Mouse (Mus musculus) frontal cortex, postnatal 10 days (tissue): ENCODE results near the gene Opa1.
A peak's percentile ranks its signal among the peaks of the same experiment; 100 is the strongest.

Source experiments
- DNase-seq, 2 experiments: peaks; one replicate each; pipeline ENCODE4 v3.0.0; 2022; ENCODE audit warnings: low spot score in 2 of 2, mixed read lengths in 1 of 2

Gene Opa1

DNA sequence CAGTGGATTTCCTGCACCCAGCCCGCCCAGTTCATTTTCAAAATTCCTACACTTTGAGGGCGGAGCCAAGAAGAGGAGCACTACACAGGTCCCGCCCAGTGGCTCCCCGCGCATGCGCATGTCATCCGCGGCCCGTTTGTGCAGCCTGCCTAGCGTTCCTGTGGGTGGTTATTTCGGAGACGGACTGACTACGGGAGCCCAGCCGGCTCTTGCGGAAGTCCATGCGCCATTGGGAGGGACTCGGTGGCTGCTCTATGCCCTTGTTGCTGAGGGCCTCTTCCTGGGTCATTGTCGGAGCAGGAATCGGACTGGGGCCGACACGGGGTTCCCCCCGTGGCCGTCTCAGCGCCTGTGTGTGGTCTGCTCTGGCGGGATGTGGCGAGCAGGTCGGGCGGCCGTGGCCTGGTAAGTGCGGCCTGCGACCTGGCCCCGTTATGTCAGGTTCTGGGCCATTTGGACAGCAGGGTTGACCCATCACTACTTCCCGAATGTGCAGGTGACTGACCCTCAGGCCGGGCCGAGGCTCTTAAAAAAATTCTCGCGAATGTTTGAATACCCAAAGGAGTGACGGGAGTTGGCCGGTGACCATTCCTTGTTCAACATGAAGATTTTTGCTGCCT is at the start of gene Opa1:
Gene Opa1, plus strand, starts transcription at position 168 of the 620 bp plus-strand sequence.
- peak; percentile 96 to 98 for DNase-seq

DNA sequence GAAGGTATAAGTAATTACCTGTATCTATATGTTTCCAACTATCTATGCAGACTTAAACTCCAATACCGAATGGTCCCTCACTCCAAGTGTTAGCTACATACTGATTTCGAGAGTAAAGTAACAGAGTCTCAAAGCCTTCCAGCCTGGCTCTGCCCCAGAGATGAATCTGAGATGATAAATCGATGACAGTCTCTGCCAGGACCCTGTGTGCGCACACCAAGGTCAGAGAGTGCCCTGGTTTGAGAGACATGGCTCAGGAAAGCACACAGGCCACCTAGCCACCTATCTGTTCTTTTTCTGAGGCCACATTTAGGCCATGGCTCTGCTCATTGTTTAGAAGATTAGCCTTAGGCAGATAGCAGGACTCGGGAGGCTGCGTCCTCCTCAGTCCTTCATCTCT is 45.5 kb upstream of the Opa1 start:
- no peak for DNase-seq

DNA sequence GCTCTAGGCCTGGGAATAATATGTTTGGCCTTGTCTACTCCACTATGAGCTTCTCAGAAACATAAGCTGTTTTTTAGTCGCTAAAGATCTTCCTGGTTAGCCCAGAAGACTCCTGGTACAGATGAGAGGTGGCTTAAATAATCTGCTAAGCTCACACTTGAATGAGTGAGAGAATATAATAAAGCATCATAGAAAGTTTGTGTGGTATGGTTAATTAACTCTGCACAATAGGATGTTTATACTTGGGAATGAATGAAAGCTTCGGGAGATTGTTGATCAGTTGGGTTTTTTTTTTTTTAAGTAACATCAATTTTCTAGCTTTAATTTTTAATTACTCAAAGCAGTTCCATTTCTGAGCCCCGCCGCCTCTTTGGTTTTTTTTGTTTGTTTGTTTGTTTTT is 43.3 kb upstream of the Opa1 start:
- DNase-seq: no peak

DNA sequence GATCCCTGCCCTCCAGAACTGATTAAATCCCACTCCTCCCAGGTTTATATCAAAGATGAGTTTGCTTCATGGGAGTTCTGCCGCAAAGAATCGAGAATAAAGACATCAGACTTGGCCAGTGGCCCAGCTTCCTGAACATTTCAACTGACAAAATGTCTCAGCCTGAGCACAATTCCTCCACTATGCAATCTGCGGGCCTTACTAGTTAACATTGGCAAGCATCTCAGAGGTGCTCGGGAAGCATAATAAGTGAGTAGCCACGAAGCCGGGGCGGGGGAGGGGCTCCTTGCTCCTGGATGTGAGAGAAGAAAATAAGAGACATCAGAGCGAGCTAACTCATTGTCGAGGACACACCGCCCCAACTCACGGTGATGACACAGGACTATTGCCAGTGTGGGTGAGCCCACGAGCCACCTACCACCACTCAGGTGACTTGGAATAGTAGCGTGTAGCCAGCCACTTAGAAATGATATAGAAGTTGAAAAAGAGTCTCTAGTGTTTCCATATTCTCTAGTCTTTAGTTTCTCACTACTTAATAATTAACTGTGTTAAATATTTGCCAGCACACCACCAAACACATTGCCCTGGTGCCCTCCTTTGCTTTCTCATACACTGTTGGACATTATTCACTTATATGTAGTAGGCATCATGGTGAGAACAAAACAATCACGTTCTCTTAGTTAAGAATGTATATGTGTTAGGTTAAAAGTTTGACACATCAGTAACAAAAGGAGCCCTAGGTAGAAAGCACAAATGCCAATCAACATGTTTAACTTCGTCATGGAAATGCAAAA is 42.5 kb upstream of the Opa1 start:
- DNase-seq: peak; percentile 25 to 52

DNA sequence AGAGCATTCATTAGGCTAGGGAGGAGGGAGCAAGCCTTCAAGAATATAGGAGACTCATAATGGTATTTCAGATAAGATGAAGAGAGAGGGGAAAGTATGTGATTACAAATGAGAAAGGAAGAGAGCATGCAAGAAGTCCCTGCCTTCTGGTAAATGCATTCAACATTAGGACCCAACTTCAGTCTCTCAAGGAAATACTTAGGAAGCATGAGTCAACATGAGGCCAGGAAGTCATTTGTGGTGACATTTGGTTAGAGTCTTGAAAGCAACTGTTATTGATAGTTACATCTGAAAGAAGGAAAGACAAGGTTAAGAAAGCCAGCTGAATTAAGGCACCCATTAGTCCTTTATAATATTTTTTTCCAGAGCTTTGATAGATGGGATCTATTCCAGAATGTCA is 39.2 kb upstream of the Opa1 start:
- no peak for DNase-seq

DNA sequence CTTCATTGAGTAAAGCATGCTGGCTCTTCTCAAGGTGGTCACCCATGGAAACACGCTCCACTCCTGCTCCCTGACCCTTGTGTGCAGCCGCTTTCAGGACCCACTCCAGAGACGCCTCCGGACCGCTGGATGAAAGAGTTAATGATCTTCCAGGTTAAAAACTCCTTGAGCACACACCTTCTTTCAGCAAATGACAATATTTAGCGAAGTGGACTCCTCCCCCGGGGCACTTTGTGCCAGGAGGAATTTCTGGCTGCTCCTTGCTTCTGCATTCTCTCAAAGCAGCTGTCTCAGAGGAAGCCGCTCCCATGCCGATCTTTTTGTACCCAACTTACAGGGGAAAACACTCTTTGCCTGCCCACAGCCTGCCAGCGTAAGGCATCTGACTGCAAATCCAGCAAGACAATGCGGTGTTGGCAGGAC is 37.9 kb upstream of the Opa1 start:
- no peak for DNase-seq

DNA sequence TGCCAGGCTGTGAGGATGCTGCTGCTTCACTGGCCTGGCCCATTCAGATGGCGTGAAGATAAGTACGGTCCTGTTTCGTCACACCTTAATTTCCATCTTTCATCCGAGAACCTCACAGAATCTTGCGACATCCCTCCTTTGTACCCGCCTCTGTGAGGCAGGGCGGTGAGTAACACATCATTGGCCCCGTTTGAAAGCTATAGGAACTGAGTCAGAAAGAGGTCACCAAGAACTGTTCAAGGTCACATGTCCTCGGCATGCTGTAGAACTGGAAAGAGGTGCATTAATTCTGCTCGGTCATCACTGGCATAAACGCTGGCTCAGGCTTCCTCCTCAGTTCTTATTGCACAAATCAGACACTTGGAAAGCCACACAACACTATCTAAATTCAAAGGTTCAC is 34.3 kb upstream of the Opa1 start, which contains the start of gene Atp13a4:
Gene Atp13a4, minus strand, starts transcription at position 36 of the 400 bp plus-strand sequence.
- DNase-seq: no peak

DNA sequence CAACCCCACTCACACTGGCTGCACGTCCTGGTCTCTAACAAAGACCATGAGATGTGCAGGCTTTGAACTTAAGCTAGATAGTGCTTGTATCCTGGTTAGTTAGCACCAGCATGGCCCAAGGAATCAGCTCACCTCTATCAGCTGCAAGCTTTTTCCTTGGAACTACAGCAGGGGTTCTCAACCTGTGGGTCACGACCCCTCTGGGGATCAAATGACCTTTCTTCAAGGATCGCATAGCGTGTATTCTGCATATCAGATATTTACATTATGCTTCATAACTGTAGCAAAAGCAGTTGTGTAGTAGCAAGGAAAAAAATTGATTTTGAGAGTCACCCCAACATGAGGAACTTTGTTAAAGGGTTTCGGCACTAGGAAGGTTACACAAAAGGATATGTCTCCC is 19.5 kb upstream of the Opa1 start:
- no peak for DNase-seq

DNA sequence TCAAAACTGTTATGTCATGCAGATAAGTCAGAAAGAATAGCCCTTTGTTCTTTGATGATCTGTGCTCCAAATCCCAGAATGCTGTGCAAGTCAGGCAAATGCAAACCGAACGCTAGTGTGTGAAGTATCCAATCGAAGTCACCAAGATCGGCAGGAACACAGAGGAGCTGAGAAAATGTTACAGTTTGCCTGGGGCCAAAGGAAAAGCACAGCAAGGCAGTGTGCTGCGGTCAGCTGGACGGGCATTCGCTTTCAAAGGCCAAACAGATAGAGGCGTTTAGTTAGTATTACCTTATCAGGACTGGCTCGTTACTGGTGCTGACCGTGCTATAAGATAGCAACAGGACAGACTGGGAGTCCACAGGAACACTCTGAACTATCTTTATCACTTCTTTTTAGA is 18.7 kb upstream of the Opa1 start:
- DNase-seq: no peak

DNA sequence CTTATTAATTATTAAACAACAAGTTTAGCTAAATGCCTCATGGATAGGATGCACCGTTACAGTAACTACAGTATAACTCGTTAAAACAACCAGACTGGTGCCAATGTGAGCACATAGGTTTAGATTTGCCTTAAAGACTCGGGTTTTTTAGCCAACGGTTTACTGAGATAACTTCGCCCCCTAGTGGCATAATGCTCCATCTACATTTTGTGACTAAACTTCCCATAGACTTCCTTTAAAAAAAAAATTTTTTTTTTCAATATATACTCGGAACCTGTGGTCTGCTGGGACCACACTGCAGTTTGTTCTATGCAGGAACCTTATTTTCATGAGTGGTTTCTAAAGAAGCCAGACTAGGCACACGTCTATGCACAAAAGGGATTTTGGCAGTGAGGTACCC is 18.3 kb upstream of the Opa1 start:
- peak in 1 of 2 experiments; percentile 34 for DNase-seq

DNA sequence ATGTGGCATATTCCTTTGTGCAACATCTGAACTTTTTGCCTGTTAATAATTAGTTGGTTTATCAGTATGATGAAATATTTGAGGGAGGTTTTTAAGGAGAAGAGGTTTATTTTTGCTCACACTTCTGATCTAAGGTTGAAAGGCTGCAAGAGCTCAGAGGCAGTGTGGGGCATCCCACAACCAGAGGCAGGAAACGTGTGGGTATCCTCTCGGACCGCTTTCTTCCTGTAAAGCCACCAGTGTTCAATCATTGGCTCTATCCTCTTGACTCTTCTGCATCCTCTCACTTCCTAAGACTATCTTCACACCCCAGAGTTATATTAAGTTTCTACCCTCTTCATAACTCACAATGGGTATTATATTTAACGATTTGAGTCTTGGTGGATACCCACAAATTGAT is 5.1 kb upstream of the Opa1 start:
- no peak for DNase-seq

DNA sequence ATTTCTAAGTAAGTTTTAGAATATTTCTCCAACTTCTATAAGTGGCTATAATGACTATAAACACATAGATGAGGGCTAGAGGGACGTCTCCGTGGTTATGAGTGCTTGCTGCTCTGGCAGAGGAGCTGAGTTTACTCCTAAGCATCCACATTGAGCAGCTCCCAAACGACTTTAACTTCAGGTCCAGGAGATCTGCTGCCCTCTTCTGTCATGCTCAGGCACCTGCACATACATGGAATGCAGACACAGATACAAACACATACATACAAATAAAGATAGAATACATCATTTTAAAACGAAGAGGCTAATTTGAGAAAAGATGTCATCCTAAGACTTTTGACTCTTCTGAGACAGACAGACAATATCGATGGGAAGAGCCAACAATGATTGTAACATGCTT is 3.5 kb upstream of the Opa1 start:
- peak in 1 of 2 experiments; percentile 27 for DNase-seq

DNA sequence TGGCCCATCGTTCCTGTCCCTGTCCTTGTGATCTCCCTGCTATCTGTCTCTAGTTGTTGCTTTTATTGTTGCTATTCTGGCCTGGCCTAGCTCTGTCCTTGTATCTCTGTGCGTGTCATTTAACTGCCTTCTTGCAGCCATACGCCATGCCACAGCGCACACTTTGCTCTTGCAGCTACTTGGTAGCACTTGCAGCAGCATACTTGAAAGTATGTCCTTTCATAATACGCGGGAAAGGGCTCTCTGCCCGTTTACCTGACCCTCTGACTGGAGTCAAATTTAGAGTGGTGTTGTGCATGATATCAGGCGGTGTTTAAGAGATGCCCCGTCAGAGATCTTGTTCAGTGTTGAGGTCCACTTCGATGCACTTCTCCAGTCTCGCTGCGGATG is 648 bp downstream of the Opa1 start:
- peak in 1 of 2 experiments; percentile 14 for DNase-seq

DNA sequence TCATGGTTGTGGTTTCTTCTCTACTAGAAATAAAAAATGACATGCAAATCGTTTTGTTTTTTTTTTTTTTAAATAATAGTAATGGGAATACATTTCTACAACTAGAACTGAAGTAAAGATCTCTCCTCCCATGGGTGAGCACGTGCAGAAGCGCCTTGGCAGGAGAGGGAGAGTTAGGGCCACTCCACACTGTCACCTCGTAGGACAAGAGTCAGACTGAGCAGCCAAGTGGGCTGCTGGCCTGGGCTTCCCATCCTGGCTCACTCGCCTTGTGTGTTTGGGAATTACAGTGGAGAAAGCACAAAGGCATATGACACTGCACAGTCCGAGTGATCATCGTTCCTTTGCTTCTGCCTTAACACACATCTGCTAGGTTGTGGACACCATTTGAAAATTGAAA is 13.0 kb downstream of the Opa1 start:
- no peak for DNase-seq

DNA sequence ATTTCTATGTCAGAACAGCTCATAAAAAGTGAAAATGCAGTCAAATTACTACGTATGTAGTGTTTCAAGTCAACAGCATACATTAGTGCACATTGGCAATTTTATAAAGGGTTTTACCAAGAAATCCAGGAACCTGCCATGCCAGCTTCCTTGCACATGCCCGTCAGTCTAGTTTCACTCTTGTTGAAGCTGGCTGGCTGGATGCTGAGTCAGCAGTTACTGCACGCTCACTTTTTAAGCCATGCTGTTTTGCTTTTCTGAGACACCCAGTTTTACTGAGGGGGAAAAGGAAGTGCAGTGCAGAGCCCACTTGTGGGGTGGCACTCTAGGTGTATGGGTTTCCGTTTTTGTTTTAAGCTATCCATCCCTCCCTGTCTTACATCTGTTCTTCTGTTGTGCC is 18.0 kb downstream of the Opa1 start:
- DNase-seq: no peak

DNA sequence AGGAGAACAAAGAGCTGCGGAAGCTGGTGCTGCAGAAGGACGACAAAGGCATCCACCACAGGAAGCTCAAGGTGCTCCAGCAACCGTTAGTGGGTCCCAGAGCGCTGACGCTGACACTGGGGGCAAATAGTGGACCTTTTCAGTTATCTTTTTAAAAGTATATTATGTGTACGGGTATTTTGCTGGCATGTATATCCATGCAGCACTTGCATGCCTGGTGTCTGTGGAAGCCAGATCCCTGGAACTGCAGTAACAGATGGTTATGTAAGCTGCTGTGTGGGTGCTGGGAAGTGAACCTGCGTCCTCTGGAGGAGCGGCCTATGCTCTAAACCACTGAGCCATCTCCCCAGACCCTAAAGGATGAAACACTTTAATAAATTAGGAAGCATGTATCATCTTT is 26.4 kb downstream of the Opa1 start:
- no peak for DNase-seq

DNA sequence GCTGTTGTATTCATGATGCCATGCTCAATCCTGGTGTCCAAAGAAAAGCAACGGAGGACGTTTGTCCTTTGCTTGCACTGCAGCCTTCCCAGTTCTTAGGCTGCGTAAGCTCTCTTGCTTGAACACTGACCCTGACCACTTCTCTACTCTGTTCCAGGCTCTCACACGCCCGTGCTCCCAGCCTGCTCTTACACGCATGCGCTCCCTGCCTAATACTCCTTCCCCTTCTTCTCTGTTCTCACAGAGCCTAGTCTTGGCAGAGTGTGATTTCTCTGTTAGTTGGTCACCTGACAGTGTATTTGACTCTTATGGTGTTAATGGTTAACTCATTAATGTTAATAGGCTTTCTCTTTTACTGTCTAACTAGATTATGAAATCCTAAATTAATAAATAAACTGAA is 28.0 kb downstream of the Opa1 start:
- DNase-seq: no peak

DNA sequence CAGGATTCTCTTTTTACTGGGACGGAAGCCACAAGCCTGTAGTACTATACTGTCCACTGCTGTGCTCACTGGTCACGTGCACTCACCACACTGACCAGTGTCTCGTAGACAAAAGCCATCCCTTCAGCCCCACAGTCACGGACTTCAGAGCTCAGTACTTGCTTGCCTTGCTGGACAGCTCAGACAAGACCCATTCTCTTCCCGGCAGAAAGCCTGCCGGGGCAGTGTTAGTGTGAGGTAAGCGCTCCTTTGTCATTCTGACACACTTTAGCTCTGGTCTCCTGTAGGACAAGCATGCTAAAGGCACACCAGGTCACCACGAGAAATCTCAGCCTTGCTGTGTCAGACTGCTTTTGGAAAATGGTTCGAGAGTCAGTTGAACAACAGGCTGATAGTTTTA is 35.6 kb downstream of the Opa1 start:
- no peak for DNase-seq

DNA sequence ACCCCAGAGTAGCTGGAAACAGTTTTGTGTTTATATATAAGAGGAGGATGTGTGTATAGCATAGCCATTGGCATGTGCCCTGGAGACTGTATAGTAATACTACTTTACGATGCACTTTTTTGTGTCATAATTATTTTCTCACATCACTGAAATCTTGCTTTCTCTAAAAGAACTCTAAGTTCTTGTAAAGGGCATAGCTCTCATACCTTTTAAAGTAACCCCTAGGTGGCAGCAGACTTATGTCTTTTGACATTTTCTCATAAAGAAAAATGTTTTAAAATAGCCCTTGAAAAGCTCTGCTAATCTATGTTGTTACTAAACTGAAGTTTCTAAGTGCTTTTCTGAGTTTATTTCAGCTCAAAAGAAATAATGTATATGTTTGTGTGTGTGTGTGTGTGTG is 49.9 kb downstream of the Opa1 start:
- no peak for DNase-seq

DNA sequence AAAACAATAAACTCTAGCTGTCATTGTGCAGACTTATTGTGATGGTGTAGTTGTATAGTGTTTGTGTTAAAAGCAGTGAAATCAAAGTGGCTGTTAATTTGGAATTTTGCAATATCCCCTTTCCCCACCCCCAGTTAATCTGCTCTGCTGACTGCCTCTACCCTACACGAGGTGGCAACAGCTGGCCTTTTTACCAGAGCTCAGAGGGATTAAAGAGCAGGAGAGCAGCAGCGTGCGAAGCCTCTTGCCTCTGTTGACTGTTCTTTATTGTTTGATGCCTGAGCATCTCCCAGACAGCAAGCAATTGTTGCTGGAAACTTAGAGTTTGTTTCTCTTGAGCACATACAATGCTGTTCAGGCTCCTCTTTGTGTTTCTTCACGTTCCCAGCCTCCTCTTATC is 56.6 kb downstream of the Opa1 start:
- no peak for DNase-seq

DNA sequence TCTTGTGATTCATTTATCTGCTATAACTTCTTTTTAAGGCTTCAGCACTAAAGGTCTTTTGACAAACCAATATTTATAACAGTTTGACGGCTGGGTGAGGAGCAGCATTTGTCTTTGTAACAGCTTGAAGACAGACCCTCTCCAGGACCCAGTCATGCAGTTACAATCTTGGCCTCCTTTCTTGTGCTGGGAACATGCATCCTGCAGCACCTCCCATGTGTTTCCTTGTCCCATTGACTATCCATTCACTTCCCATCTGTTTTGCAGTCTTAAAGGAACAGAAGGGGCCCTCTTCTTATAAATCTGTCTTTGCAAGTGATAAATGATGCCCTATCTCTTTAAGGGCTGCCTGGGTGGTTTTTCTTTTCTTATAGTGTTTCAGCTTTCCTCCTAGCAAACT is 63.2 kb downstream of the Opa1 start:
- DNase-seq: no peak

DNA sequence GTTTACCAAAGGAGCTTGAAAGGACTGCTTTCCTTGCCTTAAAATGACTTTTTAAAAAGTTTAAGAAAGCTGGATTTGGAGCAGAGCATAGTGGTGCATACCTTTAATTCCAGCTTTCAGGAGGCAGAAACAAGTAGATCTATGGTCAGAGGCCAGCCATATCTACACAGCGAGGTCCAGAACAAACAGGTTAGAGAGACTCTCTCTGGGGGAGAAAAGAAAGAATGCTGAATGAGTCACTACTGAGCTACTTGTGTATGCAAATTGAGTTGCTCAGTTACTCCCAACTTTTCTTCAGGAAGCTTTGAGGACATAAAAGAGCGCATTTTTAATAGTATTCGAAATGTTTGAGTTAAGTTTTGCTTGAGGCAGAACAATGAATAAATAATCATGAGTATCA is 65.7 kb downstream of the Opa1 start:
- DNase-seq: no peak

DNA sequence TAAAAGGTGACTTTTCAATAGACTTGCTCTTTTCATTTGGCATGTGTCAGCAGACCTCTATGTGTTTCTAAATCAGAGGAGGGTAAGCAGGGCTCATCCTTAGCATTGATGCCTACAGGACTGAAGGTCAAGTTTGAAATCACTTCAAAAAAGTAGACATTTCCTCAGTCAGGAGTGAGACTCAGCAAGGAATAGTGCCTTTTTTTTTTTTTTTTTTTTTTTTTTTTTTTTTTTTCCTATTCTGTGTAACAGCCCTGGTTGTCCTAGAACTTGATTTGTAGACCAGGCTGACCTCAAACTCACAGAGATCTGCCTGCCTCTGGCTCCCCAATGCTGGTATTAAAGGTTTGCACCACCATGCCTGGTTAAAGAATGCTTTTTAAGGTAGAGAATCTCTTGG is 67.1 kb downstream of the Opa1 start:
- no peak for DNase-seq
